Mouse (Mus musculus) induced T-regulatory cell, adult 2 months (primary cell): ENCODE measurements around the gene Kalrn.

ENCODE experiments used
- DNase-seq: peaks from one replicate; pipeline ENCODE4 v3.0.0-alpha.2; 2012; ENCODE audit warnings: low read depth

Gene Kalrn

DNA sequence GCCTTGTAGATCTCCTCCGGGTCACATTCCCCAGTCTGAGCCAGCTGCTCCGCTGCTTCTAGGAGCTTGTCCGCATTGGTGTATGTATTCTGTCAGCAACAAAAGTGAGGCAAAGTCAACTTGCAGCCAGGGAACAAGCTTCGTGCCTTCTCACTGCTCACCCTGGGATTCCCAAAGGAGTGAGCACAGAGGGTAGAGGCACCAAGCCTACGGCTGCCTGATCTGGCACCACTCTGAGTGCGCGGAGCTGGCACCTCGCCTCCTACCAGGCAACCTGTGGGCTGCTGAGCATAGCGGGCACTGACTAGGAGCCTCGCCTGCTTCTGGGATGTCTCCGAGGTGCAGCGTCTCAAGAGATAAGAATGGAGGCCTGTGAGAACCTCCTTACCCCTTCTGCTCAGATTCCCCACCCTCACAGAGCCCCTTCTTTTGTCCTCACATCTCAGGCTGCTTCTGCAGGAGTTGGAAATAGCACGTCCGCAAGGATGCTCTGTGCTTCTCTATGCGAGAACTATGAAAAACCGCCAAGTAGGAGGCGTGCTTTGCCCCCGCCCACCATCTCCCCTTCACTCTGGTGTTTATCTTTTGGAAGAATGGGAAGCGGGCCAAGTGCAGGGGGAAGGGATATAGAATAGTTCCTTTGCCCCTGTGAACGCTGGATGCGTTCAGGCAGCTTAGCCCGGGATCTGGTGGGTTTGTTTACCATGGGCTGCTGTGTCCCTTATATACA, 310.4 kb downstream of the Kalrn start:
- no peak for DNase-seq

DNA sequence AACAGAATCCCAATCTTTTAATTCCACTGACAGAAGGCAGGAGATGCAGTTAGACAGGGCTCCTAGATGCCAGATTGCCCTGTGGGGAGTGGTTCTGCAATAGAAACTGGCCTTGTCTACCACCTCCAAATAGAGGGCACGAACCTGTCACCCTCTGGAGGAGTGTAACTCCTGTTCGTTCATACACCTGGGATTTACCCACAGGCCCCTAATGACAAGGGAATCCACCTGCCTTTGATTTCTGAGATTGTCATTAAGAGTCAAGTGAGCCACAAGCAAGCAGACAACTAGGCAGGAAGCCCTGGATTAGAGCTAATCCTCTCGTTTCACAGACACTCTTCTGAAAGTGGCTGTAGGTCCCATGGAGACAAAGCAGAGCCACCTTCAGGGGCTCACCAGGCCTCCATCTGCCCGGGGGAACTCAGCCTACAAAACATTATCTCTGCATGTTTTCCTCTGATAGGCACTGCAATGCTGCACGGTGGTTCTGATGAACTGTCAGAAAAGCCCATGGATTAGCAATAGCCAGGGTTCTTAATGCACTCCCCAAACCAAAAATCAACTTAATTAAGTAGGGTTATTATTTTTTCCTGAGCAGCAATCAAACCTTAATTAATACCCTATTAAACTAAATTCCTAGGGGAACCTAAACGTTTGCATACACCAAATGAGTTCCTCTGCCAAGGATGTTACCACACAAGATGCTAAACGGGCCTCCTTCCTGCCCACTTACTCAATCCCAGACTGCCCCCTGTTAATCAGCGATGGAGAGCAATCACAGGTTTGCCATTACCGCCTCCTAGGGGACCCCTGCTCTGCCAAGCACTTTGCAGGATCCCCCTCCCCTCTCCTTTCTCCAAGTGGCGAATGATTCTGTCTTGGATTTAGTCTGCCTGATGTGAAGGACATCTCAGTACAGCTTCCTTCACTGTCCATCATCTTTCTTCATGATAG, 312.1 kb downstream of the Kalrn start:
- DNase-seq = no peak

DNA sequence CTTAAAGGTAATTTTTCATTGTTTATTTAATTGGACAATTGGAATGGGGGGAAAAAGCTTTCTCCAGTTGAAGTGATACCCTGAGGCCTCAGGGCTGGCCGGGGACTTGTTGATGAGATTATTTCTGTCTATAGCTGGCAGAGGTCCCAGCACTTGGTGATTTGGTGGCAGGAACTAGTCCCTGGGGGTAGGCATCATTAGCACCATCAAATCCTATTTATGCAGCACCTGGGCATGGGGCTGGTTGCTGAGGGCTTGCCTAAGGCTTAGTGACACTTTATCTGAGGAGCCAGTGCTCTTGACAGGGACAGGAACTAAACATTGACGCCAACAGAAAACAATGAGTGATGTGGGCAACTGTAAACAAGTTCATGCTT, 318.7 kb downstream of the Kalrn start:
- no peak for DNase-seq

DNA sequence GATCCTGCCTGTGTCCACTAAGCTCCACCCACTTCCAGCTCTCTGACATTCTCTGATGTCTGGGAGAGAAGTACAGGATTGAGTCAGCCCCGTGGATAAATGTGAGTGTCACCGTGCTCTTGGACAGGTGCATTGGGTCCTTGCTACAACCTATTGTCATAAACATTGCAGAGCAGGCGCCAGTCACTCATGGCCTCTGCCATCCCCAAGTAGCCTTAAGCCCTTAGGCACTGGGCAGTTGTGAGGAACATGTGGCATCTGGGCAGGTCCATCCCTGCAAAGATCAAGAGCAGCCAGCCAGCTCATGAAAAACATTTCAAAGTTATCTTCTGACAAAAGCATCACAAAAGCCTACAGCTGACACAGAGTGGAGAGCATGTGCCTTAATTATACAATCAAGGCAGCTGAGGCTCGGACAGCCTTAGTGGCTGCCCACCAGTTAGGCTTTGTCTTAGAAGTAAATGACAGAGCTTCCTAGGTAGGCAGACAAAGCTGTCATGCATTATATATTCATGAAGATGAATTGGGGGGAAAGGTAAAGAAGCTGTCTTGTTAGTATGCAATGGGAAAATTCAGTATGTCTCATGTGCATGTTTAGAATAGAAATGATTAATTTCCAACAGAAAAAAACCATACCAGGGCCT, 319.2 kb downstream of the Kalrn start:
- DNase-seq = no peak

DNA sequence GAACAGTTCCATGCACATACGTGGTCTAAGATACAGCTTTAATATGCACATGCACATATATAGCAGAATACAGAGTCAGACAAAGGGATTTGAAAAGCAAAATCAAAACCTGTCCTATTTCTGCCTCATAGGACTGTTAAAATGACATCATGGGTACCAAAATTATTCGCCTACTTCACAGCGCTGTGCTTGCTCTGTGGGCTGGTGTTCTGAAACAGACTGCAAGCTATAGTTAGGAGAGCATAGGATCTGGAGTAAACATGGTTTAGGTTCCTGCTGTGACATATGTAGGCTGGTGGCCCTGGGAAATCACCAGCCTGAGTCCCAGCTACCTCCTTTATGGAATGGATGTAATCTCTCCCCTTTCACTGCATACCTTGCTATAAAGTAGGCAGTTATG, 320.7 kb downstream of the Kalrn start:
- no peak for DNase-seq

DNA sequence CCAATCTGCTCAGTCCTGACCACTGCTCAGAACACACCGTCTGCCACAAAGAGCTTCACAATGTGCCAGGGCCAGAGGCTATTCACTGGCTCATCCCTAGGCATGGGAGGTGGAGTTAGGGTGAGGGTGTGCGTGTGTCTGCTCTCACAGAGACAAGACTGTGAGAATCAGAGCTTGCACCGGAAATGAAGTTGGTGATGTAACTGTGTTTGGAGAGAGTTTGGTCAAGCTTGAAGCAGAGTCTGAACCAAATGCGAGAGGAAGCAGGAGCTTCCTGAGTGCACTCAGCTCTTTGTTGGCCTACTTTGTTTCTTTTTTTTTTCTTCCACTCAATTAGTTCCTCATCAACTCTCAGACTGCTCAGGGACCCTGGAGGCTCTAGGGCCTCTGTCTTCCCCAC, 325.1 kb downstream of the Kalrn start:
- DNase-seq = no peak

DNA sequence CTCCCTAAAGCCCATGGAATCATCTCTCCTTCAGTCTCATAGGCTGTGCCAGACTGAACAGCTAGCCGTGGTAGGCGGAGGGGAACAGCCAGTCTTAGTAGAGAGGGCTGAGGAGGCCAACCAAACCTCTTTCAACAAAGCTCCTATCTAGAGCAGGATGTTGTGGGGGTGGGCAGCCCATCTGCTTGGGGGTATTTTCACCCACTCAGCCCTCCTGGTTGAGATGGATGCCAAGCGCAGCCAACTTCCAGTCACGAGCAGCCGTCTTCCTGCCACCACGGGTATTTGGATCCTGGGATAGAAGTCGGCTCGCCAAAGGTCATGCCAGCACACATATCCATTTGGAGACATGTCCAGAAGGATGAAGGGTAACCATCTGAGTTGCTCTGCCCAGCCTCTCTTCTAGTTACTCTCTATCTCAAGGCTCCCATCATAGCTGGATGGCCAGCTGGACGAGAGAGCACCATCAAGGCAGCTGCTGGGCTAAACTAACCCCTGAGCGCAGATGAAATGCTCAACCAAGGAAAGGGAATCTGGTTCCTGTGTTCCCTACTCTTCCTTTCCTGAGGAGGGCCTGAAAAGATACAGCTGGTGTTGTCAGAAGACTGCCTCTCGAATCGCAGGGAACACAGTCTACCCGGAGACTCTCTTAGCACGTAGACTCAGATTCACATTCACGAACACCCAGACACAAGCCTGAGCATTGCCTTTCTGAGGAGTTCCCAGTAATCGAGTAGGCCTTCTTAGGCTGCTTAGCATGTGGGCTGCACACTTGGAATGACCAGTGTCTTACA, 331.2 kb downstream of the Kalrn start:
- DNase-seq = no peak

DNA sequence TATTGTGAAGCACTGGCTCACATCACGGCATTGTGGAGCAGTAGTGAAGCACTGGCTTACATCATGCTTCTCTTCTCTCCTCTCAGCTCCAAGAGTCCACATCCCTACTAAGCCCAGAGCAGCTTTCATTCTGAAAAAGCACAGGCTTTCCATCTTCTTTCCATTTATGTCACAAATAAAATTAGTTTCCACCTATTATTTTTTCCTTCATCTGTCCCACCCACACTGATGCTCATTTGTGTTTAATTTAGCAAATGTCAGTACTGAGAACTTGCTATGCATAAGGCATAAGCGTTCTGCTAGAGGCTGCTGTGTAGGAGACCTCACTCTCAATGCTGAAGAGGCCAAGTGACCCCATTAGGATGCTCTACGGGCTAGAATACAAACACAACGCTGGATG, 333.7 kb downstream of the Kalrn start:
- DNase-seq = no peak

DNA sequence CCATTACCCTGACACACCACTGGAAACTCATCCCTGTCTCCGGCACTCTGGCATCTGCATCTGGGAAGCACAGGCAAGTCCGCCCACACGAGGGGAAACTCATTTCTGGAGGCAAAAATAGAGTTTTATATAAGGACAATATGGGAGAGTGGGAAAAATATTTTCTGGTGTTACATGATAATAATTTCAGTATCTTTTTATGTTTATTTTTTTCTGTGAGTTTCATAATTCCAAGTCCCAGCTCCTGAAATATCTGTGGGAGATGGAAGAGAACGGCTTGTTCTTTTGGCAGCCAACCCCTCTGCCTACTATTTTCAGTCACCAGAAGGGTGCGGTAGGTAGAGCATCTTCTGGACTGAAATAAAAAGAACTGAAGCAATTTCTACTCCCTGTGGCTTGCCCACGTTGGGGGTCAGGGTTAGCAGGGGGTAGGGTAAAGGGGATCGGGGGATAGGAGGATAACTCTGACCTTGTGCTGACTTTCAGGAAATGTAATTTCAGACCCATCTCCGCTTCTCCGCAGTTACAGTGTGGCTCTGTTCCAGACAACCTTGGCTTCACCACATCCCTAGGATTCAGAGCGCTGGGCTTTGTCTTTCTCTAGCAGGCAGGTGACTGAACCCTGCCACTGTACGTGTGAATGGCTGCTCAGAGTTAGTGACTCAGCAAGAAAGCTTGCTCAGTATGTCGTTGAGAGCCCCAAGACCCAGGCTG, 336.3 kb downstream of the Kalrn start:
- no peak for DNase-seq

DNA sequence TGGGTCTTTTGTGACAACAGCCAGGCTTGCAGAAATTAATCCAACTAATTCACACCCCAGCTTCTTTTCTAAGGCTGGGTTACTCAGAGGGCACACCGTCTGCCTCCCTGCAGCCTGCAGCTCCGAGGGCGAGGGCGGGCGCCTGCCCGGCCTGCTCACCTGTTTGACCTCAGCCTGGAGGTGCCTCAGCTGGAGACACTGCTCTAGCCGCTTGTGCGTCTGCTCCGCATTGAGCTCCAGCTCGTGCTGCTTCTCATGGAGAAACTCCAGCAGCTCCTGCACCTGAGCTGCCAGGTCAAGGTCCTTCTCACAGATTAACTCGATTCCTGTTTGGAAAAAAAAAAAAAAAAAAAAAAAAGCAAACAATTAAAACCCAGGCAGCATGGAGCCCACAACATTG, 338.2 kb downstream of the Kalrn start:
- DNase-seq = no peak

DNA sequence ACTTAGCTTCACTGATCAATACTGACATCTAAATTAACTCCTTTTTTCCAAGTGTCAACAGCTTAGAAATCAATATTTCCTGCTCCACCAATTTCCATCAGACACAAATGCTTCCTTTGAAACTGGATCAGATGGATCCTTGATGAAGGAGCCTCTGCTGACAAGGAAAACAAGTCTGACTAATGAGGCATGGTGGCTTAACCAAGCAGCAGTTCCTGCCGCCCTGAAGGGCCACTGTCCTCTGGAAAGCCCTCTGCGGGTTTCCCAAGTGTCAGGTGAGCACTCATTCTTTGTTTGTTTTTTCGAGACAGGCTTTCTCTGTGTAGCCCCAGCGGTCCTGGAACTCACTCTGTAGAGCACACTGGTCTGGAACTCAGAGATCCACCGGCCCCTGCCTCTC, 341.4 kb downstream of the Kalrn start:
- no peak for DNase-seq

DNA sequence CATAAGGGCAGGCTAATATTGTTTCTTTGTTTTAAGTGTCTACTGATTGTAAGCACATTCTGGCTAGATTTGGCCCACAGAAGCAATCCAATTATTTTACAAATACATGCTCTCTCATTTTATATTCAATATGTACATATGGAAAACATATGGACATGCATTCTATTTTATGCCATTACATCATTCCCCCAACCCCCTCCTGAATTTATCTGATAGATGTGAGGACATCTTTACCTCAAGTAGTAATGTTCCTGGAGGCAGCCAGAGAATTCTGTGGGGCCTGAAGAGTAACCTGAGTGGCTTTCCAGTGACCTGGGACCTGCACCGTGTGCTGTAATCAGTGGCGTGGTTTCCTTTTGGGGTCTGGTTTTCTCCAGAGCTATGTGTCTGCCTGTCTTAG, 342.2 kb downstream of the Kalrn start:
- no peak for DNase-seq

DNA sequence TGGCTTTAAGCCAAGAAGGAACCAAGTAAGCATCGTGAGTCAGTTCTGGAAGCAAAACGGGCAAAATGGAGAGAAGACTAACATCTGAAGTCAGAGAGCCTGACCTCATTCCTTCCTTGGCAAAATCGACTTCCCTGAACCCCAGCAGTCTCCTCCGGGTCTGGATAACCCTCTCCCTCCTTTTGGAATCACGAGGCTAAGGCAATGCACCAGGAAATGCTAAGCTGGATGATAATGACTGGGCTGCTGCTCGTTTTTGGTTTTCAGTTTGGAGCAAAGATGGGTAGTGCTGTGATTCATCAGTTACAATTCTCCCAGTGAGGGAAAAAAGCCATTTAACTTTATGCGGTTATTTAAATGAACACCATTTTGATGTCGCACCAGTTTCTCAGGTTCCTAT, 344.0 kb downstream of the Kalrn start:
- no peak for DNase-seq

DNA sequence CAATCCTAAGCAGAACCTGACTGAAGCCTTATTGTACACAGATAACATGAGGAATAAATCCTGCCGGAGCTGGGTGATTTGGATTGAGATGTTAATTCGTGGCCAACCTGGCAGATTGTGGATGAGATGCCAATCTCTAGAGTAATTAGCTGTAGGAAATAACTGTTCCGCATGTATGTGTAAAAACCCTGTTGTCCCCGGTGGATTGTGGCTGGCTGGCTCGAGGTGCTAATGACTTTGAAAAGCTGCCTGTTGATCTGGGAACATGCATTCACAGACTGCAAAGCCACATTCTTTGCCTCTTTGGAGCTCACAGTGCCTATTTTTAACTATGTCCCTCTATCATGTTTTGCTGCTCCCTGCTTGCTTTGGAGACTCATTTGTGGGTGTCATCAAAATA, 344.7 kb downstream of the Kalrn start:
- no peak for DNase-seq

DNA sequence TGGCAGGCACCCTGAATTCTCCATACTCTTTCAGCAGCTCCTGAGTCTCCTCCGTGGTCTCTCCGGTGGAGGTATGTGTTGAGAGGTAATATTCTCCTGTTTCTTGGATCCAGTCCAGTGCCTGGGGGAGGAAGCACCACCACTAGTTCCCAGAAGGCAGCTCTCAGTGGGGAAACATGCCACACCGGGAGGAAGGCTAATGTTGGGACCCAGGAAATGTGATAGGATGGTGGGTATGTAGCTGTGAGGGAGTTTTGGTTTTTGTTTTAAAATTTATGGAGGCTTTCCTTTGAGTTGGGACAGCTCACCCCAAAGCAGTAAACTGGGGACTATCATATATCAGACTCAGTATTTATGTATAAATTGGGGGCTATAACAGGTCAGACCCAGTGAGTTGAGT, 361.2 kb downstream of the Kalrn start:
- DNase-seq = no peak

DNA sequence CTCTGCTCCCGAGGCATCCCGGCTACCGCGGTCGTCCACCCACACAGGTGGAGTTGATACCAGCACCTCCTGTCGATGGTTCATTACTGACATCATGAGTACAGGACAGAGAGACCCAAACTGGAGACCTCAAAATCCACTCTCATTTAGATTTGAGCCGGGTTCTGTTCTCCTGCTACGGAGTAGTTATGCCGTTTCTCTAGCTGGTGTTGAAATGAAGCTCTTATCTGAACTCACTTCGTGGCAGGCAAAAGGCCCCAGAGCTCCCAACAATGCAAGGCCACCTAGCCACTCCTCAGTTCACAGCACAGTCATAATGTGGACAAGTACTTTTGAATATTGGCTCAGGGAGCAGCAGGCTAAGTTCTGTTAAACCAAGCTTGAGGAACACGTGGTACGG, 362.1 kb downstream of the Kalrn start:
- DNase-seq = no peak

DNA sequence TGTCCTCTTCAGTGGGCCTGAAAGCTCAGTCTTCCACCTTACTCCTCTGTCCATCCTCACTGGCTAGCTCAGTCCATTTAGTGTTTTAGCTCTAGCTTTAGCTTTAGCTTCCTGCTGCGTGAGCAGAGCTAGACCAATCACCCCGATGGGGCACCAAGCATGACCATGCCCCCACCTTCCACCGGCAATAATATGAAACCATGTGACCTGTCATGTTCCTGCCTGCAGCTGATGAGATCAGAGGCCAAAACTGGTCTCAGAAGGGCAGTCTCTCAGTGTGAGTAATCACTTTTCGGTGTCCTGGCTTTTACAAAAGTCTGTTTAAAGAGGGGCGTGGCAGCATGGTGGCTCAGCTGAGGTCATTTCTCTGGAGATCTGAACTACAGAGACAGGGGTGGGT, 364.6 kb downstream of the Kalrn start:
- no peak for DNase-seq

DNA sequence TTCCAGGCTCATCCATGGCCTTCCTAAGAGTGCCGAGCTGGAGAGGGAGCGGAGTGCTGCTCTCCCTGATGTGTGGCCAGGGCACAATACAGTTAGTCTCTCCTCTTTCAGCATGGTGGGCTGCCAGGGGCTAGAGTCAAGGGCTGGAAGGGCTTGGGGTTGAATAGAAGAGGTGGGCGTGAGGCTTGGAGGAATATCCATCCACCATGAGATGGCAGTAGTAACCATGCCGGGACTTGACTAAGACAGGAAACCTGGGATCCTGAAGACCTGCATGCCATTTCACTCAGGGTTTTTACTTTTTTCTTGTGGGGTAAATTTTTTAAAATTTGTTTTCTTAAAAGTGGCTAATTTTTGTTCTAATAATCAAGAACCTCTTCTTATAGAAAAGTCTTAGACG, 365.4 kb downstream of the Kalrn start:
- no peak for DNase-seq

DNA sequence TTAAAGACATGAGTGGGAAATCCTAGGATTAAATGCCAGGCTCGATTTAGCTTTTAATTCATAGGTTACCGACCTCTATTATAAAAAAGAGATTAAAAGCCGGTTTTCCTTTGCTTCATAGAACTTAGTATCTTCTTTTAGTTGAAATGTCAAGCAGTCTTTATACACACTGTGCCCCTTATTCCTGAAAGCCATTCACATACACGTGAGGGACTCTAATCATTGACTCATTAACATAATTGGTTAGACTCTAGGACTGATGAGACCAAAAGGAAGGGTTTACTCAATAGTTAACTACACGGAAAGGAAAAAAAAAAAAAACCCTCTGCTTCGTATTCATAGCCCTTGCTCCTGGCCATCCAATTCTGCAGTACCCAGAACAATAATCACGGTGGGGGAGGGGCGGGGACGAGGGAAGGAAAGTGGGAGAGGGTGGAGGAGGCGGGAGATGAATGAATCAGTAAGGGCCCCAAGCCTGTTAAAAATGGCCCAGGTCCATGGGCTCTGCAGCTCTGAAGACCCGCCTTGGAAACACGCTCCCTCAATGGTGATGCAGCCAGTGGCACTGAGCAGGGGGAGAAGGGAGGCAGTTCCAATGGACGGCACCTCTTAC, 368.7 kb downstream of the Kalrn start:
- DNase-seq = no peak

DNA sequence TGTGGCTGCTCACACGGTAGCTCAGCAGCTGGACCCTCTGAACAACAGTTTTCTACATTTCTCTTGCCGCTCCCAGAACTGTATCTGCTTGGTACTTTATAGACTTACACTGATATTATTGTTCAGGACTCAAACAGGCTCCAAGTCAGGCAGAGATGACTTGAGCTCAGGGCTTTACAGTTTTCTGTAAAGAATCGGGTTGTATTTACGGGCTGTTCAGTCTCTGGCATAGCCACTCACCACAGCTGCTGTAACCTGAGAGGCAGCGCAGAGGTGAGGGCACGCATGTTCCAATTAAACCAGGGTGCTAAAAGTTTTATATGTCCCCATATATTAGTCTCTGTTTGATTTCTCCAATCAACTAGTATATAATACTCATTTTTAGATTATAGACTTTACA, 373.8 kb downstream of the Kalrn start:
- no peak for DNase-seq
